Mouse (Mus musculus) myocyte (in vitro differentiated cells): ENCODE data around the gene Acap3. TPM values are rescaled to one million over a fixed set of nuclear protein-coding genes. Genes with fewer than 3 reads are reported as not detected.
A peak's percentile ranks its signal among the peaks of the same experiment; 100 is the strongest.

ENCODE experiments used
- H3K27me3 ChIP-seq: one replicate; pipeline ENCODE4 v1.6.1; 2011; ENCODE audit not compliant: control insufficient read depth, insufficient read depth, insufficient read length
- H3K36me3 ChIP-seq: one replicate; pipeline ENCODE4 v1.6.1; 2011; ENCODE audit not compliant: control insufficient read depth, insufficient read depth
- H3K4me2 ChIP-seq: one replicate; pipeline ENCODE4 v1.6.1; 2011; ENCODE audit warnings: low read depth, control low read depth
- H3K4me3 ChIP-seq: one replicate; pipeline ENCODE4 v1.5.1; 2011; ENCODE audit warnings: mild to moderate bottlenecking, control low read depth, moderate library complexity
- H3K79me2 ChIP-seq: one replicate; pipeline ENCODE4 v1.6.1; 2011; ENCODE audit not compliant: control insufficient read depth, insufficient read depth
- H3ac ChIP-seq: one replicate; pipeline ENCODE4 v1.6.1; 2011; ENCODE audit not compliant: control insufficient read depth, insufficient read length
- CEBPB ChIP-seq: IDR thresholded peaks from 2 replicates; pipeline ENCODE4 v1.6.1; 2011; ENCODE audit warnings: mild to moderate bottlenecking, moderate library complexity; ENCODE audit not compliant: poor library complexity, insufficient read depth, severe bottlenecking
- E2F4 ChIP-seq: IDR thresholded peaks from one replicate; pipeline ENCODE4 v1.6.1; 2011; ENCODE audit warnings: mild to moderate bottlenecking, control low read depth, moderate library complexity; ENCODE audit not compliant: insufficient read depth
- MAX ChIP-seq: IDR thresholded peaks from one replicate; pipeline ENCODE4 v1.6.1; 2011; ENCODE audit warnings: low read depth, mild to moderate bottlenecking, control low read depth
- MYOD1 ChIP-seq, 3 experiments: IDR thresholded peaks; one replicate each; pipeline ENCODE4 v1.6.1; 2011; ENCODE audit warnings: control low read depth in 2 of 3, low read depth in 2 of 3, mild to moderate bottlenecking in 2 of 3, moderate library complexity in 1 of 3; ENCODE audit not compliant: insufficient read length in 2 of 3, control insufficient read depth in 1 of 3
- MYOG ChIP-seq, 3 experiments: IDR thresholded peaks; one replicate each; pipeline ENCODE4 v1.6.1; 2011; ENCODE audit warnings: control low read depth in 2 of 3, low read depth in 2 of 3, mild to moderate bottlenecking in 2 of 3; ENCODE audit not compliant: insufficient read length in 2 of 3, control insufficient read depth in 1 of 3, insufficient read depth in 1 of 3
- POLR2A ChIP-seq: IDR thresholded peaks from one replicate; pipeline ENCODE4 v1.6.1; 2011; ENCODE audit warnings: low read depth, mild to moderate bottlenecking, control low read depth, moderate library complexity; ENCODE audit not compliant: insufficient read length
- POLR2AphosphoS2 ChIP-seq: IDR thresholded peaks from one replicate; pipeline ENCODE4 v1.6.1; 2011; ENCODE audit warnings: low read depth, control low read depth; ENCODE audit not compliant: insufficient read length
- REST ChIP-seq: IDR thresholded peaks from one replicate; pipeline ENCODE4 v1.6.1; 2011; ENCODE audit warnings: mild to moderate bottlenecking, control low read depth, moderate library complexity; ENCODE audit not compliant: insufficient read depth, insufficient read length
- SRF ChIP-seq: IDR thresholded peaks from one replicate; pipeline ENCODE4 v1.6.1; 2011; ENCODE audit warnings: low read depth; ENCODE audit not compliant: control insufficient read depth, insufficient read length
- TCF12 ChIP-seq: IDR thresholded peaks from one replicate; pipeline ENCODE4 v1.6.1; 2011; ENCODE audit warnings: mild to moderate bottlenecking, control low read depth; ENCODE audit not compliant: poor library complexity, insufficient read depth, severe bottlenecking
- TCF3 ChIP-seq: IDR thresholded peaks from one replicate; pipeline ENCODE4 v1.6.1; 2011; ENCODE audit warnings: low read depth, control low read depth; ENCODE audit not compliant: insufficient read length
- USF1 ChIP-seq: IDR thresholded peaks from one replicate; pipeline ENCODE4 v1.6.1; 2011; ENCODE audit warnings: low read depth, mild to moderate bottlenecking, control low read depth, moderate library complexity
- polyA plus RNA-seq: library from polyadenylated mRNA; unstranded; fragments of >200 nt; fragmentation: generic; extraction: Trizol; gene quantifications from one replicate; pipeline ENCODE4 v1.2.1, GENCODE M21; 2012; ENCODE audit warnings: missing spikeins

The Acap3 gene
- polyA plus RNA-seq, 1 experiment: 22.3 TPM

DNA sequence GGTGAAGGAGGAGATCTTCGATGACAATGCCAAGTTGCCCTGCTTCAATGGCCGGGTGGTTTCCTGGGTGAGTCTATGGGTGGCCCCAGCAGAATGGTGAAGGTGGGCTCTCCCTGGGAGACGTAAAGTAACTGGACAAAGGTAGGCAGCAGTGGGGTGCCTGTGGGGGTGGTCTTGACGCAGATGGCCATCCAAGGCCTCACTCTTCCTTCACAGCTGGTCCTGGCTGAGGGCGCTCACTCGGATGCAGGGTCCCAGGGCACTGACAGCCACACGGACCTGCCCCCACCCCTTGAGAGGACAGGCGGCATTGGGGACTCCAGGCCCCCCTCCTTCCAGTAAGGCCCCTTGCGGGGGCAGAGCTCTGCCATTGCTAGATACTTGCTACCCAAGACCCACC, 38.2 kb upstream of the Acap3 start:
- TF ChIP-seq USF1: no peak
- TF ChIP-seq POLR2AphosphoS2: no peak
- TF ChIP-seq TCF3: no peak
- no peak for TF ChIP-seq REST
- no peak for TF ChIP-seq E2F4
- no peak for TF ChIP-seq MYOD1 (IDR thresholded peaks at IDR 0.05; ENCODE audit: control insufficient read depth in 1 of 3, insufficient read length in 2 of 3, low read depth in 2 of 3)
- TF ChIP-seq SRF: no peak
- TF ChIP-seq CEBPB: no peak
- no peak for TF ChIP-seq TCF12
- TF ChIP-seq MAX: no peak
- TF ChIP-seq MYOG (IDR thresholded peaks at IDR 0.05; ENCODE audit: control insufficient read depth in 1 of 3, insufficient read depth in 1 of 3, insufficient read length in 2 of 3, low read depth in 2 of 3): no peak
- TF ChIP-seq POLR2A: no peak
- Histone ChIP-seq H3K4me2 (no peak overlapping the region), H3K79me2 (peaks cover 35% of the 10 kb centered on the region), H3ac (no peak overlapping the region), H3K4me3 (no peak overlapping the region), H3K36me3 (no peaks in the 10 kb centered on the region), H3K27me3 (no peaks in the 10 kb centered on the region)

GRCm38 (mm10) chr4:155854991-155855390, 36.6 kb upstream of the Acap3 start:
- no peak overlapping the region for H3K4me2 ChIP-seq
- H3ac ChIP-seq: no peak overlapping the region
- H3K27me3 ChIP-seq: no peaks in the 10 kb centered on the region
- TF ChIP-seq SRF (no peak), POLR2A (no peak), POLR2AphosphoS2 (no peak), TCF3 (no peak), MYOD1 (IDR thresholded peaks at IDR 0.05; ENCODE audit: control insufficient read depth in 1 of 3, insufficient read length in 2 of 3, low read depth in 2 of 3) (no peak), USF1 (no peak), MAX (no peak), TCF12 (no peak), MYOG (IDR thresholded peaks at IDR 0.05; ENCODE audit: control insufficient read depth in 1 of 3, insufficient read depth in 1 of 3, insufficient read length in 2 of 3, low read depth in 2 of 3) (no peak), REST (no peak), E2F4 (no peak), CEBPB (no peak)
- H3K4me3 ChIP-seq: no peak overlapping the region
- H3K36me3 ChIP-seq: peaks cover 3% of the 10 kb centered on the region
- peaks cover 20% of the 10 kb centered on the region for H3K79me2 ChIP-seq

- no peak for TF ChIP-seq MYOD1 (IDR thresholded peaks at IDR 0.05; ENCODE audit: control insufficient read depth in 1 of 3, insufficient read length in 2 of 3, low read depth in 2 of 3)
- TF ChIP-seq TCF12: no peak
- TF ChIP-seq MYOG (IDR thresholded peaks at IDR 0.05; ENCODE audit: control insufficient read depth in 1 of 3, insufficient read depth in 1 of 3, insufficient read length in 2 of 3, low read depth in 2 of 3): no peak
- no peak for TF ChIP-seq POLR2A
- TF ChIP-seq USF1: no peak
- no peak for TF ChIP-seq POLR2AphosphoS2
- no peak for TF ChIP-seq E2F4
- TF ChIP-seq REST: no peak
- Histone ChIP-seq H3K36me3 (peaks cover 4% of the 10 kb centered on the region), H3K4me2 (no peak overlapping the region), H3K27me3 (no peaks in the 10 kb centered on the region), H3ac (no peak overlapping the region), H3K79me2 (peaks cover 9% of the 10 kb centered on the region), H3K4me3 (no peak overlapping the region)
Measured at GRCm38 (mm10) chr4:155856071-155856470, 35.6 kb upstream of the Acap3 start.

- peaks cover under 1% of the 10 kb centered on the region for H3K79me2 ChIP-seq
- TF ChIP-seq SRF (no peak), MYOD1 (IDR thresholded peaks at IDR 0.05; ENCODE audit: control insufficient read depth in 1 of 3, insufficient read length in 2 of 3, low read depth in 2 of 3) (no peak), POLR2A (no peak), REST (no peak), POLR2AphosphoS2 (no peak), CEBPB (no peak), TCF12 (no peak), TCF3 (no peak), USF1 (no peak), MYOG (IDR thresholded peaks at IDR 0.05; ENCODE audit: control insufficient read depth in 1 of 3, insufficient read depth in 1 of 3, insufficient read length in 2 of 3, low read depth in 2 of 3) (no peak), E2F4 (no peak), MAX (no peak)
- no peaks in the 10 kb centered on the region for H3K27me3 ChIP-seq
- H3K4me3 ChIP-seq: no peak overlapping the region
- peaks cover 4% of the 10 kb centered on the region for H3K36me3 ChIP-seq
- no peak overlapping the region for H3ac ChIP-seq
- no peak overlapping the region for H3K4me2 ChIP-seq
Measured at GRCm38 (mm10) chr4:155856881-155857280, 34.7 kb upstream of the Acap3 start.

DNA sequence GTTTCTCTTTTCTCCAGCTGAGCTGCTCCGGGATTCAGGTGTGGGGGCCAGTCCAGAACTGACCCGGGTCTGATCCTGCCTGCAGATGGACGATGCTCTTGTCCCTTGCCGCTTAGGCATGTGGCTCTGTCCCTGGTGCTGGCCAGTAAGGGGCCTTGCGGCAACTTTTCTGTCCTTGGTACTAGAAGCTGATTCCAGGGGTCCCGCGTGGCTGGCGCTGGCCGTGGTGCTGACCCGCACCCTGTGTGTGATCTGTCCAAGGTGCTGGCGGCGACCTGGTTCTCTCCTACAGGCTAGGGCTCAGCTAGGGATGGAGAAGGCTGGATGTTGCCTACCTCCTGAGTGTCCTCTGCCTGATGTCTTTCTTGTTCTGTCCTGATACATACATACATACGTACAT, 32.3 kb upstream of the Acap3 start:
- Histone ChIP-seq H3K4me2 (no peak overlapping the region), H3ac (no peak overlapping the region), H3K4me3 (no peak overlapping the region), H3K36me3 (peaks cover 4% of the 10 kb centered on the region), H3K27me3 (no peaks in the 10 kb centered on the region), H3K79me2 (no peaks in the 10 kb centered on the region)
- TF ChIP-seq SRF (no peak), MYOD1 (IDR thresholded peaks at IDR 0.05; ENCODE audit: control insufficient read depth in 1 of 3, insufficient read length in 2 of 3, low read depth in 2 of 3) (no peak), E2F4 (no peak), USF1 (no peak), POLR2A (no peak), CEBPB (no peak), POLR2AphosphoS2 (peak; percentile 18), MYOG (IDR thresholded peaks at IDR 0.05; ENCODE audit: control insufficient read depth in 1 of 3, insufficient read depth in 1 of 3, insufficient read length in 2 of 3, low read depth in 2 of 3) (peak in 1 of 3 experiments; percentile 6), TCF12 (no peak), MAX (no peak), REST (peak; percentile 84), TCF3 (no peak)
